Mouse (Mus musculus) retina, adult 2 months (tissue): ENCODE results near the gene Fgfr2.
"Not testable (repeated sequence)": the region's sequence is repeated elsewhere in the genome, so short reads cannot be mapped to it uniquely, and the experiment has no call there.

Experiments
- DNase-seq: peaks from one replicate; pipeline ENCODE4 v3.0.0-alpha.2; 2012; ENCODE audit warnings: low read depth, low spot score

Fgfr2 gene

DNA sequence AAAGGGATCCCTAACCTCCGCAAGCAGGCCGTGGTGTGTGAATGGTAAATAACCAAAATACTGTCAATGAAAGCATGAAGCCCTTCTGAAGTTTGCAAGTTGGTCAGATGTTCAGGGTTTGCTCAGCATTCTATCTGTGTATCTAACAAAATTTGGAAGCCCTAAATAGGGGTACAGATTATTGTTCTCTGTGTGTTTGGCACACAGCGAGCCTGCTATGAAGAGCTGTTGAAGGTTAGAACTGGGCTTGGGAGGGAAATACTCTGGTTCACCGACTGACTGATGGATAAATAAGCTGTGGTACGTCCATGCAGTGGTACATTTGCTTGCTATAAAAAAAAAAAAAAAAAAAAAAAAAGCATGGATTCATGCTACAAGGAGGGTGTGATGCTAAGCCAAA, 1651.6 kb downstream of the Fgfr2 start:
- DNase-seq: no peak

DNA sequence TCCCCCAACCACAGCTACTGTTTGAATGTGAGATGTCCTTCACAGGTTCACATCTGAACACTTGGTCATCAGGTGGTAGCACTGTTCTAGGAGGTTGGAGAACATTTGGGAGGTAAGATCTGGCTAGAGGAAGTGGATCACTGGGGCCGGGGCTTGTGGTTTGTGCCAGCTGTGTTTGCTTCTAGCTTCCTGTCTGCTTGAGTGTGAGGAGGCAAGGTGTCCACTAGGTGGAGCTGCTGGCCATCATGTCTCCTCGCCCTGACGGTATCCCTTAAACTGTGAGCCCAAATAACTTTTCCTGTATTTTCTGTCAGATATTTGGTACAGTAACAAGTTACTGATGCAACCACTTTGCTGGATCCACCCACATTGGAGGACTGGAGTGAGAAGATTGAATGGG, 1653.6 kb downstream of the Fgfr2 start:
- DNase-seq: no peak

DNA sequence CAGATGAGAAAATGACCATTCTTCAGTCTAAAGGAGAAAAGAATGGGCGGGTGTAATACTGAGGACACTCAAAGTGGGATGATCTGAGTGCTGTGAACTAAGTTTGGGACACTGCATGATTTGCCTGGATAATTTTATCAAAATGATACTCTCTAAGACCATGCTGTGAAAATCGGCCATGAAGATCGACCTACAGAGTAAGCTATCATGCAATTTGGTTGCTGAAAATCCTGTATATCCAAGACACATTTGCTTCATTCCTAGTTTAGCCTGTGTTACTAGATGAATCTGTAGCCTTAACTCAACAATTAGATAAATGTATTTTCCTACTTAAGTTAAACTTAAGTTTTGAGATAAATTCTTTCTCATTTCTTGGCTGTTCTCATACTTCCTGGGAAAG, 1655.8 kb downstream of the Fgfr2 start:
- DNase-seq: no peak

DNA sequence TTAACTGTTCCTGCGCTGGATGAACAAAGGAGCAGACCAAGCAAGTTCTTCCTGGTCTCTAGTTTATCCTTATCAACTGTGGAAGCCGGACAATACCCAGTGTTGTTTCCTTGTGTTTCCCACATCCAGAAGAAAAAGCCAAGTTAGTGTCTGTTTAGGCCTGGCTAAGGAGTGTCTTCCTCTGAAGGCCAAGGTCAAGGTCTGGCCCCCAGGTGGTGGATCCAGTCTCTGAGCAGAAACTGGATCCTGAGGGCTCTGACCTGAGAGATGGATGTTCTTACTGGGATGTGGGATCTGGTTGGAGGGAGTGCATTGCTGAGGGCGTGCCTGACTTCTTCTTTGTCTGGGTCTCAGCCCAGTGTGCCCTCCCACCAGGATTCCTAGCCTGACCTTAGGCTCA, 1657.4 kb downstream of the Fgfr2 start:
- DNase-seq: no peak

DNA sequence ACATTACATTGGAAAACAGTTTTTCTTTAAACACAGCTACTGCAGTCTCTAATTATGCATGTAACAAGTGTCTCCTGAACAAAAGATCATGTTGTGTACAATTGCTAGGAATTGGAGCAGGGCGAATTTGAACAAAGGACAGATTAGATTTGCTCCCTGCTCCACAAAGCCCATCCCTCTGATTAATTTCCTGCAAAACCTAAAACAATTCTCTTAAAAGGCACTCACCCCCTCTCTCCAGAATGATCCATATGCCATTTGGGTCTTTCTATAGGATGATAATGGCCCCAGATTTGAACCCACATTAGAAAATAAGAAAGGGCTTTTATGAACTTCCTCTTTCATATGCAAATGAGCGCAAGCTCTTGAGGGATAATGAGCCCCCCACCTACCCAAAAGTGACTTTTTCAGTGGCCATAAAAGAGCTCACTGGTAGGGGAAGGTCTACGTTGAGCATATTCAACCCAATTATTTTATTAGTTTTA, 1658.0 kb downstream of the Fgfr2 start:
- DNase-seq: no peak

DNA sequence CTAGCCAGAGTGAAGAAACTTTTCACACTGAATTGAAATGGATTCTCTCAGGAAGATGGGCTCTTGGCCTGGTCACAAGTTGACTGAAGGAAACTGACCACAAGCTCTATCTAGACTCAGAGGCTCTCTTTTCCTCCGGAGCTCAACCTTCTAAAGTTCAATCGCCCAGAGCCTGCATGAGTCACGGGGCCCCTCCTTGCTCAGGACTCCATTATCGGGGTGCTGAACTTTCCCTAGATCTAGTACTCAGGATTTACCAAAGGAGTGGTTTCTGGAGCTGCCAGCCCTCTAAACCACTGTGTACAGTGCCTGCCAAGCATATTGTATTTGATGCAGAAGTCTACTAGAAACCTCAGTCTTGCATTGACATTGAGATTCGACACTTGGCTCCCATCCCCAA, 1666.4 kb downstream of the Fgfr2 start:
- DNase-seq: no peak

DNA sequence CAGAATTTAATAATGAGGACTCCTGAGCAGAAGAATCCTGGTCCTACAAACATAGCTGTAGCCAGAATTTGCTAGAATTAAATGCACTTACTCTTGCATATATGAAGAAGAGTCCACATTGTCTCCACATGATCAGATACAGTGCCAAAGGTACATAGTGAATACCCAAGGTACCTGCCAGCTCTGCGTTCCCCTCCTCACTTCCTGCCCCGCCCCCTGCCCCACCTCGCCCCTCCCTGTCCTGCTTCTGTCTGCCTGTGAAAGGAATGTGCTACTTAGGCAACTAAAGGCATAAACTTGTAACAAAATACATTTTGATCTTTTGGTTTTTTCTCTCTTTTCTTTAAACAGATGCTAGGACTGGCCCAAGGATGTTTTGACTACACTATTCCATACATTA, 1686.1 kb downstream of the Fgfr2 start:
- no peak for DNase-seq

DNA sequence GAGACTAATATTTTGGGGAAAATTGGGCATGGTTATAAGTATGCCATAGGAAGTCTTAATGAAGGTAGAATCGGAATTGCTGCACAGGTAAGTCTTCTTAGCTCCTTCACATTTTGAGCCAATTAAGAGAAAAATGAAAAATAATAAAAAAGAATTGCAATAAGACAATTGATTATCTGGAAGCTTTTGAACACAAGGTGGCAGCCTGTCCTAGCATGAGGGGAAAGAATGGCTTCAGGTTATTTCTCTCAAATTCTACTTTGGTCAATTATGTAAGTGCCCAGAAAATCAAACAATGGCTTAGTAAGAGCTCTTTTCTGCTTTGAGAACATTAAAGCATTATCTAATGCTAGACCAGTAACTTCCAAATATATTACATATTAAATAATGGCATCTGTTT, 1688.9 kb downstream of the Fgfr2 start:
- DNase-seq: no peak

DNA sequence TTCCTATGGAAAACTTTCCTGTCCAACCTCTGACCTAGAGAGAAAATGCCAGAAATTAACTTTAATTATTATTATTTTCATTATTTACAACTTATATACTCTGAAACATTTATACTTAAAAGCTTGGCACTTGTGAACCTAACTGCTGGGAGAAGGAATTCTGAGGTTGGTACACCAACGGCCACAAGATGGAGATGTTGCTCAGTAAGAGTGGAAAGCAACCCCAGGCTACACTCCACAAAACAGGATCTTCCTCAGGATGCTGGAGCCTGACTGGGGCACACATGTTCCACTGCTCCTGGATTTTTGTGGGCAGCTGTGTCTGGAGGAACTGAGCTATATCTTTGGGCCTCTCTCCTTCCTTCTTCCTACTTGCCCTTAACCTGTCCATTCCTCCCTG, 1690.9 kb downstream of the Fgfr2 start:
- DNase-seq: no peak

DNA sequence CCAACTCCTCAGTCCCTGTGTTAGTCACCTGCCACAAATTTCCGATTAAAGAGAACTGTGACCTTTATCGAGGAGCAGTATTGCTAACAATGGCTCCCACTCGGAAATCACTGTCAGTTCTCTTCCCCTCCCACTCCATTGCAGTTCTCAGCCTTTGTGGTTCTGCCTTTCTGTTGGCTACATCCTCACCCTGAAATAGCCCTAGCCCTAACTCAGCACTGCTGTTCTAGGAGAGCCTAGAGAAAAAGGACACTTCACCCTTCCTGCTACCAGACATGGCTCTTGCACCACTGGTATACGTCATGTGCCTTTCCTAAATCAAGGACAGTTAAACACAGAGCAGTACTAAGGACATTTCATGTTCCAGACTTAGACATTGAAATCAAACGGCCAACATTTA, 1695.8 kb downstream of the Fgfr2 start:
- DNase-seq: no peak

DNA sequence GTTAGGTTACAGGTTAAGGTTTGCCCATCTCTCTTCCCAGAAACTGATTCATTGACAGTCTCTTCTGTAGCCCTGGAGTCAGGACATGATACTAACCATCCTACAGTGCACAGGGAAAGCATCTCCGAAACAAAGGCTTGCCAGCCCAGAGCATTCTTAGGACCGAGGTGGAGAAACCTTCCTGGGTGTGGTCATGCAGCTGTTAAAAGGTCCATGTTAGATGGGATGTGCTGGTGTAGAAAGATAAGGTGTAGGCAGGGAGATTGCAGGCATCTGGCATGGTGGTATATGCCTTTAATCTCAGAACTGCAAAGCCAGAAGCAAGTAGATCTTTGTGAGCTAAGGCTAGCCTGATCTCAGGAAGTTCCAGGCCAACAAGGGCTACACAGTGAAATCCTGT, 1698.2 kb downstream of the Fgfr2 start:
- no peak for DNase-seq

DNA sequence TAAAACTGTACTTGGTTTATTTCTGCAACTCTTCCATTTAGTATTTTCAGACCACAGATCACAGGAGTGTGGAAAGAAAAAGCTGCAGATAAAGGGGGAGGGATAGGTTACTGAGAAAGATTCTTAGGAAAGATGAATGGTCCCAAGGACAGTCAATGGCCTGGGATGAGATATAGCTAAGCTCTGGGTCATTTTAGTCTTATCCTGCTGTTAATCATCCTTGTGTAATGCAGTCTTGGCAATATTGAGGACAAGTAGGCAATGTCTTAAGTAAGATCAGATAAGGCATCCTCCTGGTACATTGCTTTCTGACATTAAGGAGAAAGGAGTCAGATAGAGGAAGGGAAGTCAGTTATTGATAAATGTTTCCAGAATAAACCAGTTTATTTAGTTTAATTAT, 1705.5 kb downstream of the Fgfr2 start:
- DNase-seq: no peak

DNA sequence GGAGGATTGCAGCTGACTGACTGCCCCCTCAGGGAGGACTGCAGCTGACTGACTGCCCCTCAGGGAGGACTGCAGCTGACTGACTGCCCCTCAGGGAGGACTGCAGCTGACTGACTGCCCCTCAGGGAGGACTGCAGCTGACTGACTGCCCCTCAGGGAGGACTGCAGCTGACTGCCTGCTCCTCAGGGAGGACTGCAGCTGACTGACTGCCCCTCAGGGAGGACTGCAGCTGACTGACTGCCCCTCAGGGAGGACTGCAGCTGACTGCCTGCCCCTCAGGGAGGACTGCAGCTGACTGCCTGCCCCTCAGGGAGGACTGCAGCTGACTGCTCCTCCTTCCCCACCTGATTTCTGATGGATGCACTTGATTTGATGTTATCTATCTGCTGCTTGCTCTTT, 1706.4 kb downstream of the Fgfr2 start:
- DNase-seq: not testable (repeated sequence)

DNA sequence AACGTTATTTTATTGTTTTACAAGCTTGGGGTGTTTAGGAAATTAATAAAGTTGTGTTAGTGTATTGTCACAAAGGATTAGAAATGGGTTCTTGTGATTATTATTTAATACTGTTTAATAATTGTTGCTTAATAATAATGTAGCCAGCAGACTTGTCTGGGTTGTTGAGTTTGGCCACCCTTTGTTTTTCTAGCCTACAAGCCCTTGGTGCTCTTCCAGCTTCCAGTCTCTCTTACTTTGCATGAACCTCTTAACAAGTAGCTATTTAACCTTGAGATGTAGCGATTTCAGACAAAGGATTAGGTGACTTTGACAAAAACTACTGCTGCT, 1711.2 kb downstream of the Fgfr2 start:
- no peak for DNase-seq

DNA sequence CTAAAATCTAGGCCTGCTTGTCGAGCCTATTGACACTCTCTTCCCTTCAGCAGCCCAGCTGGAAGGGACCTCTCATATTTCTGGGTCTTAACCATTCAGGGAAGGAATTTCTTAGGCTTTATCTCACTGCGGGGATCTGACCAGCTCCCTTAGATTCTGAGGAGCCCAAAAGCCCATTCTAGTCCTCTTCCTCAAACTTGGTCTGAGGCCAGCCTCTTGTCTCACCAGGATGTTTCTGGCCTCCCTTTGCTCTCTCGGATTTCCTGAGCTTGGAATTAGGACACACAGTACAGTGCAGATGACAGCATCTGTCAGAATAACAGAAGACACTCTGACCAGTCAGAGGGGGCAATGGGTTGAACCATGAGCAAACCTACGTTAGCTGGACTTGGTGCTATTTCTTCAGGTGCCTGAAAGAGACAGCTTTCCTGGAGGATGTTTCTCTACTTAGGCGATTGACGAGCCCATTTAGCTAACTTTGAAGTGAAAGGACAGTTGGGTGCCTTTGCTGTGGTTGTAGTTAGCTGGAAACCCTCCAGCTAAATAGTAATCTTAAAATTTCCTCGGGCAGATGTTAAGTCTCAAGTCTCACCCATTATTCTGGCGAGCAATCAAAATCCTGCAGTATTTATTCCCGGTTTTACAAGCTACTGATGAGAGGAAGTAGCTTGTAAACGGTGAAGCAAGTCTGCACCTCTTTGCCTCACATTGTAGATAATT, 1711.8 kb downstream of the Fgfr2 start:
- DNase-seq: no peak

DNA sequence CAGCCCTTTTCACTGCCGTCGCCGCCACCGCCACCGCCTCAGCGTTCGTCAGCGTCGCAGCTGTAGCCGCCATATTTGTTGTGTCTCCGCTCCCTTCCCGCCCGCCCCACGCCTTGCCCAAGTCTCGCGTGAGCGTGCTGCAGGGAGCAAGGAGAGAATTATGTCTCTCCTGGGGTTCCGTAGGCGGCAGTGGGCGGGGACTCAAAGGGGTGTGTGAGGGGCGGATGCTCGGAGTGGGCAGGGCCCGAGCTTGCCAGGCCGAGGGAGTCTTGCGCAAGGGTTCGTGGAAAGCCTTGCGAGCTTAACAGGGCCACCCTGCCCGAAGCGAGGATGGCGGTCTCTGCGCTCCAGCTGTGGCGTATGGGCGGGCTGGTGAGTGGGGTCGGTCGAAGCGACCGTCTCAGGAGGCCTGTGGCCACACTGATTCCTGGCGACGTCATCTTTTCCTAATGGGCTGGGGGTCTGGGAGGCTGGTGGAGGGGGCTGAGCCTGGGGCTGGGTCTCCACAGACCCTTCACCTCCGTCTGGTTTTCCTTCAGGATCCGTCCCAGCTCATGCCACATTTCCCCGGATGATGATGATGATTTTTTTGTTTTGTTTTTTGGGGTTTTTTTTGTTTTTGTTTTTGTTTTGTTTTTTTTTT, 1712.6 kb downstream of the Fgfr2 start, which contains the start of the genes Ikzf5 and Acadsb:
TSS of gene Ikzf5 (minus strand) at position 106 of the 643 bp plus-strand sequence.
TSS of gene Acadsb (plus strand) at position 186 of the 643 bp plus-strand sequence.
- DNase-seq: peak; percentile 97

DNA sequence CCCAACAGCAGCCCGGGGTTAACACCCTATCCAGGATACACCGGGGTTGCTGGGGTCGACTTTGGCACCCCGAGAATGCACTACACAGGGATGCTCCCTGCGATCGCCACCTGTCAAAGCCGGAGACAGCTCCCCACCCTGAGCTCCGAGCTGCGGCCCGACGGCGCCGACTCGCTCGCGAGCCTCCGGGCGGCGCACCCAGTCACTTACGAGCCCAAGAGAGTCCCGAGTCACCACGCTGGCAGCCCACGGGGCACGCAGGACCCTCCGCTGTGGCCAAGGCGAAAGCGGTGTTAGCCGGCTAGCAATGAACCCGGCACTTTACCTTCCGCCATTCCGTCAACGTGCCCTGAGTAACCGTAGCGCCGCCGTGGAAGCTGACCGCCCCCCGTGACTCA, 1713.2 kb downstream of the Fgfr2 start:
- no peak for DNase-seq

DNA sequence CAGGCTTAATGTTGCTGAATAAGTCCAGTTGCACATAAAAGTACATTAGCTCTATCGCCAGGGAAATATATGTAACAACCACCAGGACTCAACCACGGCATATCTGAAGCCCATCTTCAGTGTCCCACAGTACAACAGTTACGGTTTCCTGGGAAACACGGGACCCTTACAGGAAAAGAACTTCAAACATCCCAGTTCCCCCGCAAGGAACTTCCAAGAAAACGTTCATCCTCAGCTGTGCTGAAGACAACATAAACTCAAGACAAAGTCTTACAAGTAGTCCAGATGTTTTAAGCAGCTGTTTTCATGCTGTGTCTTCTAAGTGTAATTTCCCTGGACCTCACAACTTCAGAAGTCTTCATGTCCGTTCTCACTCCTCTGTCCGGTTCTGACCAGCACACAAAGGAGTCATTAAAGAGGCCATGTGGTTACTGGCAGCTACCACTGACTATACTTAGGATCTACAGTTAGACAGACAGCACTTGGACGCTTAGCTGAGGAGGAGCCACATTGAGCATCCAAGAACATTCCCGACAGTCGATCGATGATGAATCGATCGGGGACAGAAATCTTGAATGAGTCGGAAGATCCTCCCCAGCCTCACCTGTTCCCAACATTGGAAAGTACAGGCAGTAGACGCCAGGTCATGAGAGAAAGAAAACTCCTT, 1713.7 kb downstream of the Fgfr2 start:
- no peak for DNase-seq

DNA sequence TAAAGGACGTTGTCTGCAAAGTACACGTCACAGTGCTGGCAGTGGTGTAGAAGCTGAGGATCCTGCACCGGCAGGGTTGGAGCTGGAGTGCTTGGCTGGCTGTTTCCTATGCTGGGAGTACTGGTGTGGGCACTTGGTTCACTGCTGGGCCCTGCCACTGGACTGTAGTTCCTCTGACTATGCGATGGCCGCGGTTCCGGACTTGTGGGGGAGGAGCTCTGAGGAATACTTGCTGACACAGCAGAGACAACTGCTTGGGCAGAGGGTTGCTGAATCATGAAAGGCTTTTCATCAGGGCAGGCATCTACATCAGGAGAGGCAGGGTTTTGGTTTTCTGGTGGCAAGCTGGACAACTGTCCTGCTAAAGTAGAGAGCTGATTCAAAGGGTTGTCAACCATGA, 1731.4 kb downstream of the Fgfr2 start:
- not testable (repeated sequence) for DNase-seq

DNA sequence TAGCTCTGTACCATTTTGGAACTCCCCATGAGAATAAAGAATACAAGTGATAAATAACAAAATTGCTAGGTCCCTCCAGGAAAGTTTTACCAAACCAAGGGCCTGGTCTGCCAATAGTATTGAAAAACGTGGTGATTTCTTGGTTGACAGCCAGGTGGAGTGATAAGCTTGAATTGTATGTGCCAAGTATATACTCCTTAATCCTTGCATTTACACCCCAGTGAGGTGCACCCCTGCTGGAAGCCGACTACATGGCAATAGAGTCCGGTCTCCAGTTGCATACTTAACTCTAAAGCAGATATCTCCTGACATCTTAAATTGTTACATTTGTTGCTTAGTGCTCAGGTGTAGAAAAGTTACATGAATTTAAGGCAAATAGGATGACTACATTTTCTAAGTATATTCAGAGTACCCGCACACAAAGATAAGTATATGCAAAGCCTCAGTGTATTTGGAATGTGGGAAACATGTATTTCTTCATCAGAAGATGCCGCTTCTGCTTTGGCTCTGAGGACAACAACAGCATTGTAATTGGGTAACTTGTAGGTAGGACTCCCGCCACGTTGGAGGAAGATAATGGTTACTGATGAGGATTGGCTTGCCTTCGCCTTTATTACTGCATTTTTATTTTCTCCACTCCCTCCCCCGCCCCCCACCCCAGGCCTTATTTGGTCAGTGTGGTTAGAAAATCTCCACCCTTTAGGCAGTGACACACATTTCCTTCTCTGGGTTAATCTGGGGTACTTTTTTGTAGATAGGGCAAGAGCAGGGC, 1751.1 kb downstream of the Fgfr2 start:
- DNase-seq: no peak

DNA sequence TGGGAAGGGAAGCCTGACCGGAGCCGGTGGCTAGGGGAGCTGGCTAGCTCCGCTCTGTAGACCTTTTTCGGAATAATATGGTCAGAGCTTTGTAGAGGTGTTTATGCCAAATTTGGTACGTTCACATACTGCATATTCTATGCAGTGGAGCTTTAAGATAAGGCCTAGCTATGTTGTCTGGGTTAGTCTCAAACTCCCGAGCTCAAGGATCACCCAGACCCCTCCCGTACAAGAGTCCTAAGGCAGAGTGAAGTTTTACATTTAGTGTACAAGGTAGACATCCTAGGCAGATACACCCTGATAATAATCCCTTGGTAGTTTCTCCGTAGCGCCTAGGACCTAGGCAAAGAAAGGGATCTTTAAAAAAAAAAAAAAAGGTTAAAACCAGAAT, 1751.7 kb downstream of the Fgfr2 start:
- DNase-seq: no peak
